Mouse (Mus musculus) stomach, embryonic 14.5 days (tissue): Measurements from ENCODE around the gene Slc4a2. TPM values are rescaled to one million over a fixed set of nuclear protein-coding genes. Genes with fewer than 3 reads are reported as not detected.

Source experiments
- ATAC-seq: fragments of 200-750 bp; cut with Nextera tagmentation; 2 replicates; pipeline ENCODE4 v1.8.0; 2017; ENCODE audit warnings: low read depth, moderate TSS enrichment; ENCODE audit not compliant: insufficient number of reproducible peaks, insufficient read depth, low FRiP score
- H3K27ac ChIP-seq: fragments of 300-500 bp; sonication (generic); 2 replicates; pipeline ENCODE4 v1.5.1; 2014; ENCODE audit warnings: mild to moderate bottlenecking, low read length, moderate library complexity, mixed read lengths
- H3K27me3 ChIP-seq: fragments of 300-500 bp; sonication (generic); 2 replicates; pipeline ENCODE4 v1.6.1; 2014; ENCODE audit warnings: low read length, control low read depth, mixed read lengths; ENCODE audit not compliant: control insufficient read depth, insufficient read depth
- H3K36me3 ChIP-seq: fragments of 300-500 bp; sonication (generic); 2 replicates; pipeline ENCODE4 v1.6.1; 2014; ENCODE audit warnings: mild to moderate bottlenecking, control low read depth, low read length, moderate library complexity, mixed read lengths; ENCODE audit not compliant: control insufficient read depth, insufficient read depth
- H3K4me1 ChIP-seq: fragments of 300-500 bp; sonication (generic); 2 replicates; pipeline ENCODE4 v1.6.1; 2014; ENCODE audit warnings: low read length, control low read depth, mixed read lengths; ENCODE audit not compliant: control insufficient read depth, insufficient read depth
- H3K4me2 ChIP-seq: fragments of 300-500 bp; sonication (generic); replicated peaks from 2 replicates; pipeline ENCODE4 v1.6.1; 2014; ENCODE audit warnings: low read depth, low read length, control low read depth
- H3K4me3 ChIP-seq: fragments of 300-500 bp; sonication (generic); 2 replicates; pipeline ENCODE4 v1.5.1; 2014; ENCODE audit warnings: low read depth, low read length, control low read depth
- H3K9ac ChIP-seq: fragments of 300-500 bp; sonication (generic); replicated peaks from 2 replicates; pipeline ENCODE4 v1.6.1; 2014; ENCODE audit warnings: low read depth, mild to moderate bottlenecking, control low read depth, low read length, moderate library complexity, mixed read lengths
- H3K9me3 ChIP-seq: fragments of 300-500 bp; sonication (generic); 2 replicates; pipeline ENCODE4 v1.6.1; 2016; ENCODE audit warnings: low read depth, low read length, control low read depth; ENCODE audit not compliant: control insufficient read depth
- WGBS: fragments of 180-500 bp; shearing (Covaris S2); extraction: QIAGEN DNeasy Blood & Tissue Kit; methylation state at CpG from one replicate; pipeline ENCODE4 v1.1.7; 2014; 5-methylcytosine and 5-hydroxymethylcytosine counted together
- polyA plus RNA-seq: library from polyadenylated mRNA; unstranded; fragments of >200 nt; fragmentation: Nextera tagmentation; extraction: Ambion mirVana; gene quantifications from 2 replicates; pipeline ENCODE4 v1.2.1, GENCODE M21; 2014

Slc4a2 gene
- polyA plus RNA-seq, 1 experiment from 2014 or later: 30.6 TPM

GRCm38 (mm10) chr5:24426556-24427284 is 3.1 kb downstream of the Slc4a2 start:
- Histone ChIP-seq H3K36me3 (peaks cover 24% of the 10 kb centered on the region), H3K4me2 (peak overlapping the region; percentile 96), H3K27ac (peak overlapping the region; percentile 53; the same call in 1 of the 2 replicates), H3K4me1 (peaks cover 40% of the 10 kb centered on the region), H3K4me3 (peak overlapping the region; percentile 67), H3K9me3 (no peaks in the 10 kb centered on the region), H3K9ac (no peak overlapping the region), H3K27me3 (no peaks in the 10 kb centered on the region)
- WGBS: 18% methylated on average over 9 of the region's 9 CpGs
- ATAC-seq: no peak

GRCm38 (mm10) chr5:24427285-24427633 is 3.6 kb downstream of the Slc4a2 start:
- Histone ChIP-seq H3K4me2 (peak overlapping the region; percentile 96), H3K27me3 (no peaks in the 10 kb centered on the region), H3K4me1 (peaks cover 39% of the 10 kb centered on the region), H3K36me3 (peaks cover 29% of the 10 kb centered on the region), H3K9ac (0 out of 2 replicates have a peak overlapping the region, but pooled peaks have one; percentile 21), H3K27ac (peak overlapping the region; percentile 53; the same call in 1 of the 2 replicates), H3K9me3 (no peaks in the 10 kb centered on the region), H3K4me3 (peak overlapping the region; percentile 3; the same call in 1 of the 2 replicates)
- WGBS: 19% methylated on average over 12 of the region's 12 CpGs
- ATAC-seq: no peak

- peak overlapping the region; percentile 16 for H3K4me3 ChIP-seq
- peak overlapping the region; percentile 96 for H3K4me2 ChIP-seq
- ATAC-seq: peak; percentile 50
- H3K9me3 ChIP-seq: no peaks in the 10 kb centered on the region
- H3K36me3 ChIP-seq: peaks cover 37% of the 10 kb centered on the region
- H3K4me1 ChIP-seq: peaks cover 32% of the 10 kb centered on the region
- H3K27me3 ChIP-seq: no peaks in the 10 kb centered on the region
- H3K27ac ChIP-seq: peak overlapping the region; percentile 79
- H3K9ac ChIP-seq: no peak overlapping the region
- WGBS: 10% methylated on average over 15 of the region's 15 CpGs
These were observed 4.4 kb downstream of the Slc4a2 start for GRCm38 (mm10) chr5:24427981-24428402.

GRCm38 (mm10) chr5:24428596-24428995 is 5.0 kb downstream of the Slc4a2 start:
- 18% methylated on average over 9 of the region's 9 CpGs for WGBS
- H3K4me1 ChIP-seq: peaks cover 32% of the 10 kb centered on the region
- H3K4me3 ChIP-seq: peak overlapping the region; percentile 16
- peaks cover 43% of the 10 kb centered on the region for H3K36me3 ChIP-seq
- no peaks in the 10 kb centered on the region for H3K9me3 ChIP-seq
- no peak; the same call in 1 of the 2 replicates for ATAC-seq
- peak overlapping the region; percentile 96 for H3K4me2 ChIP-seq
- peak overlapping the region; percentile 79; the same call in 1 of the 2 replicates for H3K27ac ChIP-seq
- no peak overlapping the region for H3K9ac ChIP-seq
- H3K27me3 ChIP-seq: no peaks in the 10 kb centered on the region

GRCm38 (mm10) chr5:24433993-24434392 is 10.4 kb downstream of the Slc4a2 start:
- no peaks in the 10 kb centered on the region for H3K9me3 ChIP-seq

GRCm38 (mm10) chr5:24441187-24441586 is 17.6 kb downstream of the Slc4a2 start:
- peaks cover 51% of the 10 kb centered on the region for H3K36me3 ChIP-seq
- H3K9me3 ChIP-seq: no peaks in the 10 kb centered on the region
- H3K27me3 ChIP-seq: no peaks in the 10 kb centered on the region
- peaks cover 11% of the 10 kb centered on the region for H3K4me1 ChIP-seq
- no peak overlapping the region for H3K4me3 ChIP-seq
- ATAC-seq: no peak
- no peak overlapping the region for H3K9ac ChIP-seq
- WGBS: 91% methylated on average over 8 of the region's 8 CpGs
- no peak overlapping the region for H3K4me2 ChIP-seq
- H3K27ac ChIP-seq: no peak overlapping the region

More at GRCm38 (mm10) chr5:24433993-24434392, 10.4 kb downstream of the Slc4a2 start:
- no peak overlapping the region for H3K4me2 ChIP-seq
- no peak overlapping the region for H3K27ac ChIP-seq
- H3K4me1 ChIP-seq: no peaks in the 10 kb centered on the region
- ATAC-seq: no peak
- no peak overlapping the region for H3K4me3 ChIP-seq
- H3K27me3 ChIP-seq: no peaks in the 10 kb centered on the region
- WGBS: 87% methylated on average over 8 of the region's 8 CpGs
- peaks cover 84% of the 10 kb centered on the region for H3K36me3 ChIP-seq
- H3K9ac ChIP-seq: no peak overlapping the region

- H3K4me2 ChIP-seq: no peak overlapping the region
- H3K36me3 ChIP-seq: peaks cover 43% of the 10 kb centered on the region
- H3K9ac ChIP-seq: no peak overlapping the region
- H3K4me3 ChIP-seq: no peak overlapping the region
- H3K4me1 ChIP-seq: peaks cover 11% of the 10 kb centered on the region
- no peaks in the 10 kb centered on the region for H3K27me3 ChIP-seq
- H3K9me3 ChIP-seq: no peaks in the 10 kb centered on the region
- 85% methylated on average over 9 of the region's 9 CpGs for WGBS
- H3K27ac ChIP-seq: no peak overlapping the region
- ATAC-seq: no peak
These were observed 18.4 kb downstream of the Slc4a2 start for GRCm38 (mm10) chr5:24442029-24442428.

GRCm38 (mm10) chr5:24443204-24443603 is 19.6 kb downstream of the Slc4a2 start:
- H3K4me2 ChIP-seq: no peak overlapping the region
- no peak overlapping the region for H3K9ac ChIP-seq
- 92% methylated on average over 7 of the region's 7 CpGs for WGBS
- H3K27me3 ChIP-seq: no peaks in the 10 kb centered on the region
- H3K4me1 ChIP-seq: peaks cover 15% of the 10 kb centered on the region
- H3K4me3 ChIP-seq: no peak overlapping the region
- H3K9me3 ChIP-seq: no peaks in the 10 kb centered on the region
- H3K36me3 ChIP-seq: peaks cover 39% of the 10 kb centered on the region
- no peak overlapping the region for H3K27ac ChIP-seq
- ATAC-seq: no peak
